Mouse (Mus musculus) heart, adult 2 months (tissue): ENCODE results near the gene Gm30083. TPM values are rescaled to one million over a fixed set of nuclear protein-coding genes. Genes with fewer than 3 reads are reported as not detected.

Source experiments
- DNase-seq, 2 experiments: peaks; one replicate each; pipeline ENCODE4 v3.0.0; 2021
- H3K27ac ChIP-seq: fragments of 200-600 bp; 2 replicates; pipeline ENCODE4 v1.8.1; 2022
- H3K27me3 ChIP-seq: fragments of 200-500 bp; 2 replicates; pipeline ENCODE4 v1.6.1; 2012; ENCODE audit warnings: mild to moderate bottlenecking, low read length, inconsistent platforms, mixed read lengths; ENCODE audit not compliant: control insufficient read depth, insufficient read depth
- H3K36me3 ChIP-seq: fragments of 200-500 bp; 2 replicates; pipeline ENCODE4 v1.6.1; 2012; ENCODE audit warnings: low read length, inconsistent platforms; ENCODE audit not compliant: control insufficient read depth, insufficient read depth
- H3K4me1 ChIP-seq: fragments of 200-500 bp; 2 replicates; pipeline ENCODE4 v1.6.1; 2011; ENCODE audit warnings: low read length; ENCODE audit not compliant: control insufficient read depth, insufficient read depth
- H3K4me3 ChIP-seq: fragments of 200-600 bp; 2 replicates; pipeline ENCODE4 v1.8.1; 2022
- H3K79me2 ChIP-seq: fragments of 200-500 bp; replicated peaks from 2 replicates; pipeline ENCODE4 v1.6.1; 2012; ENCODE audit warnings: mild to moderate bottlenecking, inconsistent platforms, low read length, moderate library complexity, mixed read lengths; ENCODE audit not compliant: control insufficient read depth, insufficient read depth
- H3K9ac ChIP-seq: fragments of 200-500 bp; 2 replicates; pipeline ENCODE4 v1.6.1; 2012; ENCODE audit warnings: low read depth, mild to moderate bottlenecking, control low read depth, inconsistent platforms, low read length, mixed read lengths
- CTCF ChIP-seq: fragments of 200-600 bp; IDR thresholded peaks from 2 replicates; pipeline ENCODE4 v1.8.1; 2022; ENCODE audit warnings: antibody characterized with exemption, mild to moderate bottlenecking, moderate library complexity
- EP300 ChIP-seq: fragments of 200-500 bp; IDR thresholded peaks from 2 replicates; pipeline ENCODE4 v1.6.1; 2011; ENCODE audit warnings: low read depth, low read length, control low read depth; ENCODE audit not compliant: insufficient read depth
- POLR2A ChIP-seq: fragments of 200-500 bp; IDR thresholded peaks from 2 replicates; pipeline ENCODE4 v1.6.1; 2011; ENCODE audit warnings: mild to moderate bottlenecking, low read depth, low read length, control low read depth; ENCODE audit not compliant: insufficient read depth
- WGBS: fragments of 180-500 bp; shearing (Covaris S2); methylation state at CpG from one replicate; pipeline ENCODE4 v1.1.7; 2018; 5-methylcytosine and 5-hydroxymethylcytosine counted together
- intact Hi-C: fragments of 180-260 bp; cut with DNase I; formaldehyde crosslinking; loops from one replicate; pipeline ENCODE4 v1.15.1; 2025
- polyA plus RNA-seq: library from polyadenylated mRNA; depleted of rRNA; stranded (reverse); fragments of >200 nt; gene quantifications from 2 replicates; pipeline ENCODE4 v1.2.3, GENCODE M21; 2012; rRNA removed
- total RNA-seq, 2 experiments: library from RNA; stranded (reverse); gene quantifications; 2 replicates each; pipeline ENCODE4 v1.2.3; 2021

Gm30083 gene
- total and polyA plus RNA-seq, 3 experiments: not detected

DNA sequence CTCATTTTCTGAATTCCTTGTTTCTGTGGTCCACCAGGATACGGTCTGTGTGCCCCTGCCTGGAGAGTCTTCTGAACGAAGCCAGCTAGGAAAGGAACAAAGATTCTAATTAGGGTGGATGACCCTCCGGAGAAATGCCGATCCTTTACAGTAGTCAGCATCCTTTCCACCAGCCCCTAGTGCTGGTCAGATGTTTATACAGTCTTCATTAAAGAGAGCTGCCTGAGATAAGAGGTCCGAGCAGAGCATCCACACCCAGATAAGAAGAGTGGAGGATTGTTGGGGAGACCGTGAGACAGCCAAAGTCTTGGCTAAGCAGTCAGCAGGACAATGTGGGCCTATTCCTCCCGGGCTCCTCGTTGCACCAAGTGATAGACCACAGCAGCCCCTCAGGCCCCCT, 74.2 kb downstream of the Gm30083 start, which contains the start of gene Gdf2:
Gdf2 (plus strand) TSS at position 301 of the 400 bp plus-strand sequence.
- 26% methylated on average over 8 of the region's 8 CpGs for WGBS
- Histone ChIP-seq H3K79me2 (no peaks in the 10 kb centered on the region), H3K4me1 (no peaks in the 10 kb centered on the region), H3K4me3 (no peak within 1 kb of the TSS), H3K27ac (no peak within 1 kb of the TSS), H3K27me3 (no peaks in the 10 kb centered on the region), H3K9ac (no peak within 1 kb of the TSS), H3K36me3 (no peaks in the 10 kb centered on the region)
- TF ChIP-seq EP300 (no peak), CTCF (no peak), POLR2A (no peak)
- intact Hi-C loops: no loop called here
- DNase-seq: no peak

DNA sequence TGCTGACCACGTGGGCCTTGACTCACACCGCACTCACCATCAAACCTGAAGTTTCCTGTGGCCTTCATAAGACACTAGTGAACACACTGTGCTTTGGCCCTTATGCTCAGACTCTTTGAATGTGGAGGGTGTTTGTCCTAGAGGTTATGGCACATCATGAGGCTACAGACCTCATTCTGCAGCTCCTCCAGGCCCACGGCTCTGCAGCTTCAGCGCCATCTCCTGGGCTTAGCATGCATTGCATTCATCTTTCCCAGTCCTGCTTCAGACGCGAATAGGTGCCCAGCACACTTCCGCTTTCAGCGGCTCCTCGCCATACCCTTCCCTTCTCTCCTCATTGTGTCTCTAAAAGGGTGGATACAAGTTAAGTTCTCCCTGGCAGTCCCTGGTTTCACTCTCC, 75.9 kb downstream of the Gm30083 start:
- no peaks in the 10 kb centered on the region for H3K36me3 ChIP-seq
- no peak overlapping the region for H3K4me3 ChIP-seq
- H3K9ac ChIP-seq: no peak overlapping the region
- peak; percentile 82 for TF ChIP-seq CTCF
- TF ChIP-seq EP300: no peak
- H3K27ac ChIP-seq: no peak overlapping the region
- peak; percentile 42 to 68 for DNase-seq
- no peaks in the 10 kb centered on the region for H3K79me2 ChIP-seq
- intact Hi-C loops: no loop called here
- H3K4me1 ChIP-seq: no peaks in the 10 kb centered on the region
- no peaks in the 10 kb centered on the region for H3K27me3 ChIP-seq
- 28% methylated on average over 9 of the region's 9 CpGs for WGBS

Other genes with a start within 250 kb of the Gm30083 start
- gene Gdf10, start 91.6 kb downstream of the Gm30083 start, total RNA-seq: 1 to 10 TPM; 1.0 to 1.1 TPM
- 1.8 and 3.8 TPM in 2 replicates for gene Gdf10, start 91.6 kb downstream of the Gm30083 start, polyA plus RNA-seq
- gene Gdf2, start 74.1 kb downstream of the Gm30083 start, total RNA-seq: under 1 TPM; 0.10 to 0.34 TPM
- gene Gdf2, start 74.1 kb downstream of the Gm30083 start, polyA plus RNA-seq: 0.16 and 0.20 TPM in 2 replicates
- gene Rbp3, start 61.2 kb downstream of the Gm30083 start, total RNA-seq: not detected
- not detected in 2 replicates for gene Rbp3, start 61.2 kb downstream of the Gm30083 start, polyA plus RNA-seq
- not detected for gene Zfp488, start 36.4 kb downstream of the Gm30083 start, total RNA-seq
- not detected in 2 replicates for gene Zfp488, start 36.4 kb downstream of the Gm30083 start, polyA plus RNA-seq
- gene Gm5460, start 1.6 kb upstream of the Gm30083 start, total RNA-seq: not detected
- gene Gm5460, start 1.6 kb upstream of the Gm30083 start, polyA plus RNA-seq: not detected in 2 replicates
- gene Antxrl, start 37.5 kb upstream of the Gm30083 start, total RNA-seq: not detected
- gene Antxrl, start 37.5 kb upstream of the Gm30083 start, polyA plus RNA-seq: 0.06 TPM in 2 replicates
- gene Anxa8, start 70.8 kb upstream of the Gm30083 start, total RNA-seq: 1 to 10 TPM; 2.5 to 3.1 TPM
- 2.0 and 4.0 TPM in 2 replicates for gene Anxa8, start 70.8 kb upstream of the Gm30083 start, polyA plus RNA-seq
- gene A630023A22Rik, start 87.6 kb upstream of the Gm30083 start, total RNA-seq: not detected
- gene A630023A22Rik, start 87.6 kb upstream of the Gm30083 start, polyA plus RNA-seq: not detected in 2 replicates
- gene Npy4r, start 137.3 kb upstream of the Gm30083 start, total RNA-seq: under 1 TPM; 0.08 to 0.18 TPM
- gene Npy4r, start 137.3 kb upstream of the Gm30083 start, polyA plus RNA-seq: 0.80 and 1.1 TPM in 2 replicates
- under 1 TPM; 0.23 to 0.26 TPM for gene Gprin2, start 186.5 kb upstream of the Gm30083 start, total RNA-seq
- gene Gprin2, start 186.5 kb upstream of the Gm30083 start, polyA plus RNA-seq: 0.10 and 0.20 TPM in 2 replicates
- under 1 TPM; 0.43 to 0.78 TPM for gene Syt15, start 204.4 kb upstream of the Gm30083 start, total RNA-seq
- 1.5 and 1.6 TPM in 2 replicates for gene Syt15, start 204.4 kb upstream of the Gm30083 start, polyA plus RNA-seq